Mouse (Mus musculus) thymus, adult 2 months (tissue): ENCODE data around the gene Lrrc75b.

Experiments used
- CTCF ChIP-seq: fragments of 200-500 bp; IDR thresholded peaks from 2 replicates; pipeline ENCODE4 v1.5.1; 2012; ENCODE audit warnings: mild to moderate bottlenecking, control low read depth, low read length, moderate library complexity, borderline replicate concordance; ENCODE audit not compliant: control insufficient read depth, poor library complexity, insufficient read depth; ENCODE audit errors: extremely low read depth
- POLR2A ChIP-seq: fragments of 200-500 bp; IDR thresholded peaks from 2 replicates; pipeline ENCODE4 v1.6.1; 2012; ENCODE audit warnings: mild to moderate bottlenecking, low read length, control low read depth, moderate library complexity; ENCODE audit not compliant: control insufficient read depth, poor library complexity, insufficient read depth; ENCODE audit errors: extremely low read depth

DNA sequence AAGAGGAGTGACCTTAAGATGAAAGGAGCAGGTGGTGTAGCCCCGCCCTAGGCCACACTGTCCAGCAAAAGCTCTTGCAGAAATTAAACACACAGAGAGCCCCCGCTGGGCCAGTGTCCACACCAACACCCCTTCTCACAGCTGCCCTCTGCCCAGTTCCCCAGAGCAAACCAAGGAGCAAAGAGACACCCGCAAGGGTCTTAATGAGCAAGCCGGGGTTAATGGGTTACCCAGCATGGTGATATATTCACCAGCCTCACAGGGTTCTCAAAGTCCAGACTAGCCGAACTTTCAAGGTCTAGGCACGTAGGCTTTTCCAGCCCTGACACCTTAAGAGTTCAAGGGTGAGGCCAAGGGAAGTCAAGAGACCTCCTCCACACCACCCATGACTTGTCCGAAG, 5.8 kb upstream of the Lrrc75b start:
- TF ChIP-seq POLR2A (no peak), CTCF (no peak)
